Mouse (Mus musculus) fat pad, adult 2 months (tissue): ENCODE data around the gene Setd3.
A peak's percentile ranks its signal among the peaks of the same experiment; 100 is the strongest.

Source experiments
- DNase-seq: peaks from one replicate; pipeline ENCODE4 v3.0.0-alpha.2; 2011; ENCODE audit warnings: low read depth, low spot score; ENCODE audit errors: extremely low read depth

The Setd3 gene

DNA sequence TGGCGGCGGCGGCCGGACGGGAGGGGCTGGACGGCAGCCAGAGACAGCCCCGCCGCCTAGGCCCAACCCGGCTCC is at the start of gene Setd3:
Gene Setd3, minus strand, starts transcription at position 69 of the 75 bp plus-strand sequence.
- DNase-seq = no peak

DNA sequence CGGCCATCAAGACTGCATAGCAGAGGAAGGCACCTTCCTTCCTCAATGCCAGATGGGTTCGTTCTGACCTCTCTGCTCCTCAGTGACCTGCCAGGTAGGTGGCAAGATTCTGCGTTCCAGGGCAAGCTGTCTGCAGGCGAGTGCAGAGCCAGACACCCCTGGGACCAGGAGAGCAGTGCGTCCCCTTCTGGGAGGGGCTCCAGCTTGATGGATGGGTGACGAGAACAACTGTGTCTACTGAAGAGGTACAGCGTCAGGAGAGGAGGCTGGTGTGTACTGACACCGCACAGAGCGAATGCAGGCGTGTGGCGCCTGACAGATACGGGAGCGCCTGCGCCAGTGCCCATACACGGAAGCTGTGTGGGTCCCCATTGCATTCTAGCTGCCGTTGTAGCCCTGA is 48.4 kb upstream of the Setd3 start:
- DNase-seq = no peak

DNA sequence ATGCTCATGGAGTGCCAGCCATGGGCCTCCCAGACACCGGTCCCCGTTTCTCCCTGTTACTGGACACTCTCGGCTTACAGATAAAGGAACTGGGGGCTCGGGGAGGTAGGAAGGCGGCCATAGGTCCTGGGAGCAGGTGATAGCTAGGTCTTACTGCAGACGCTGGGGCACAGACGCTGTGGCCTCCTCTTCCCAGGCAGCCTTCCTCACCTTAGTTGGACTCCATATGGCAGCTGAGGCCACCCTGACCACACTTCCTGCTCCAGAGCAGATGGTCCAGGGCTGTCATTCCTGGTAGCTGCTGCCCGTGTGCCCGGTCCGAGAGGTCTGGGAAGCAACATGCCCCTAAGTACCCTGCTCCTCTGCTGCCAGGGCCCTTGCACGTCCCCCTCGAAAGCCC is 47.8 kb upstream of the Setd3 start:
- DNase-seq = no peak

DNA sequence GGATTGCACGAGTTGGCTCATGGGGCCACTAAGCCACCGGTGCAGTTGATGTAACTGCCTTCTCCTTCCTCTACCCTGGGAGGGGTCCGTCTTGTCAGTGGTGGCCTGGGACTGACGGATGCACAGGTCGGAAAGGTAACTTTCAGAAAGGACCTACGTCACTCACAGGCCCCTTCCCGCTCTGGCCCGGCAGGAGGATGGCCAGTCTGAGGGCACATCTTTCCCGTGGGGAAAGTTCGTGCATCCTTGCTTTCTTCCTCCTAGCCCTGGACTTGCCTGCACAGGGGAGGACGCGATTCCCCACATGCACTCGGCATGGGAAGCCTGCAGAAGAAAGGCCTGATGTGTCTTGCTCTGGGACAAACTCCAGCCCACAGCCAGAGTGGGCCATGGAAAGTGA is 47.1 kb upstream of the Setd3 start:
- no peak for DNase-seq

DNA sequence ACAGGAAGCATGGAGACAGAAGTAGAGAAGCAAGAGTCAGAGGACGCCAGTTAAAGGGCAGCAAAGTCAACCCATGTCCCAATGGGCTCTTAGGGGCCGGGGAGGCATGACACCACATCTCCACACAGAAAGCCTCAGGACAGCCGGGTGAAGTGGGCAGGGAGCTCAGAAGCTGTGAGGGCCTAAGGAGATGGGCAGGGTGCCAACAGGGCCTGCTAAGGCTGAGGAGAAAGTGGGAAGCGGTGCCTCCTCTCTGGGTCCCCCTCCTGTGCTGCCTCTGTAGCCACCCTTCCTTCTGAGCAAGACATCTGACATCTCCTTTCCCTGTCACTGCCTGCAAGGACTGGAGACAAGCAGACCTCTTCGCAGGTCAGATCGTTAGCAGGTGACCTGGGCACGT is 46.7 kb upstream of the Setd3 start:
- DNase-seq = no peak

DNA sequence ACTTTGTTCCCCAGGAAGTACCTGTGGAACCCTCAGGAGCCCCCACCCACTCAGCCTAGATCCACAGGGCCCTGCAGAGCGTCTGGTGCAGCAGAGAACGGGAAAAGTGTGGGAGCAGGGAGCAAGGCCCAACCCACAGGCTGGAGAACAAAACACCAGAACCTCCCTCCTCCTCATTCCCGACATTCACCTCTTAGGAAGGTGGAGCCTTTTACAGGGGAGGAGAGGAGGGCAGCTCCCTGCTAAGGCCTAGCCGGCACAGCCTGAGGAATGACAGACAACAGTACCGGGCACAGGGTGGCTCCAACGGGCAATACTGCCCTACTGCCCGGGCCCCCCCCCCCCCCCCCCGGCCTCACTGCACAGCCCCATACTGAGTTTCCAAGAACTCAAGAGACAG is 44.2 kb upstream of the Setd3 start:
- no peak for DNase-seq

DNA sequence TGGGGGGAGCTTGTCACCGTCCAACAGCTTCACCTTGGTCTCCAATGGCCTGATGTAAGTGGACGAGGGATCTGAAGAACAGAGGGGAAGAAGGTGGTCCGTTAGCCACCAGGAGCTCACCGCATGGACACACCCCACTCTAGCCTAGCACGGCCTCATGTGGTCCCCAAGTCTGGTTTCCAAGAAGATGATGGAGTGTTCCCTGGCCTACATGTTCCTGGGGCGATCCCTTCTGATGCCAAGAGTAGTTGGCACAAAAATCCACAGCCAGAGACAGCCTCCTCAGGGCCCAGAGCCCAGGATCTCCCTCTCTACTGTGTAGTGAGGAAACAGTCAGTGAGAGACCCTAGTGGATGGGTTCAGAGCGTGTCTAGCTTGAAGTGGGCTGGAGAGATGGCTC is 42.6 kb upstream of the Setd3 start:
- DNase-seq = no peak

DNA sequence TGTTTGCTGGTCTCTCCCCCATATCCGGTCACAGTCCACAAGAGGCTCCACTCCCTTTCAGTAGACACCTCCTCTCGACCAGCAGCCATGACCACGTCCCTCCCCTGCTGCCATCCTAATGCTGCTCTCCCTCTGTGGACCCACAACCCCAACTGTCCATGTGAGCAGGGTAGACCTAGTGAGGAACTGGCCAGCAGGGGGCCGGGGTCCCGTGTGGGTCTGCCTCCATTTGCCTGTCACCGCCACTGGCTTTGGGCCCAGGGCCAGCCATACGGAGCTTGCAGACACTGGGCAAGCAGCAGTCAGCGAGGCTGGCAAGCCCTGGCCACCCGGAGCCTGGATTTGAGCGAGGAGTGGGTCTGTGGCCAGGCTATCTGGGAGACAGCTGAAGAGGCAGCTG is 42.1 kb upstream of the Setd3 start:
- DNase-seq = no peak

DNA sequence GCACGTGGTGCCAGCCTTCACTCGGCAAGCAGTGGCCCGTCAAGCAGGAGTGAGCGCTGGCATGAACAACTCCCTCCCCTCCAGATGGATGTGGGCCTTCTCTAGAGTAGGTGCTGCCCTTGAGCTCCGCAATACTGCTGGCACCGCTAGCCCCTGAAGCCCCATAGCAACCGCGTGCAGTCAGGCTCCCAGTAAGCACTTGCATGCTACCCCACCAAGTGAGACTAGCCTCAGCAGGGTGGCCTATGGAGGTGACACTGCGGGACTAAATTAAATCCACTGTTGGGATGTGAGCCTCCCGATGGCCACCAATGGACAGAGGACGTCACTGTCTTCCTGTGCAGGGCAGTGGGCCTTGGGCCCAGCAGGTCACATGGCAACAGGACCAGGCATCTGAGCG is 41.5 kb upstream of the Setd3 start:
- no peak for DNase-seq

DNA sequence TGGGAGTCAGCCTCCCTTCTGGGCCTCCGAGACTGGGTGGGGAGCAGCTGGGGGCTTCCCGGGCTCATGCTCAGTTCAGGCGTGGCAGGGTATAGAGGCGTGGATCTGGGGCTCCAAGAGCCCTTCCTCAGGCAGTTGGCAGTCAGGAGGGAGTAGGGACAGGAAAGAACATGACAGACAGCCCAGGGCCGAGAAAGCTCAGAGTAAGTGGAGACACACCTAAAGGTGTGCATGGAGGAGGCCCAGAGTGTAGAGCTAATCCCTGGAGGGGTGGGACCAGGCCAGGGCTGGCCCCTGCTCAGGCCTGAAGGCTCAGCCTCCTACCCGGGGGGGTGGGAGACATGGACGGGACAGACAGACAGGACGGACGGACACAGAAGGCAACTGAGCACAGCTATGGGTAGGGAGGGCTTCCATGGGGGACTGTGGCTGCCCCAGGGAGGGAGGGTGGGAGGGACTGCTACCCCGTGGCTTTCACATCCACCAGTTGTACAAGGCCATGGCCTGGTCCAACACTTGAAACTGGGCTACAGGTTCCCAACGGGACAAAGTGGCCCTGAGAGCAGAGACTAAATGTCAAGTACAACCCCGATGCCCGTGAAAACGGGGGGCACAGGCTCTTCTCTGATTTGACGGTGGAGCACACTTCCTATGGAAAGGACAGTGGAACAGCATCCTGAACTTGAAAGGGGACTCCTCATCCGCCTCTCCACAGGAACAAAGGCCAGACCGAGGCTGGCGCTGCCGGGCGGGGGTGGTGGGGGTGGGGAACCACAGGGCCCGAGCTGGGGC is 40.9 kb upstream of the Setd3 start:
- DNase-seq = no peak

DNA sequence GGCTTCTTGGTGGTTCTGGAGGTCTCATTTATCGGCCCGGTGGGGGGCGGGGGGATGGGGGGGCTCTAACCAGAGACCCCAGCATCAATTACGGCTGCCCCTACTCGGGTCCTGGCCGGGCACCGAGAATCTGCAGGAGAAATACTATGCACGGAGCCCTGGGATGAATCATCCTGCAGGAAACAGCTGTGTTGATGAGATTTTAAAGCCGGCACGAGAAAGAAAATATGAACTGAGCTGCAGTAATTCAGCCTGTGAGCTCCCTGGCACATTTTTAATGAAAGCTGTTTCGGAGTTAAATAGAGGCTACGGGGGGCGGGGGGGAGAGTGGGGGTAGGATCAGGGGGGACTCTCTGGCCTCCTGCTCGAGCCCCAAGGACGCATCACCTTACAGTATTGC is 40.0 kb upstream of the Setd3 start:
- no peak for DNase-seq

DNA sequence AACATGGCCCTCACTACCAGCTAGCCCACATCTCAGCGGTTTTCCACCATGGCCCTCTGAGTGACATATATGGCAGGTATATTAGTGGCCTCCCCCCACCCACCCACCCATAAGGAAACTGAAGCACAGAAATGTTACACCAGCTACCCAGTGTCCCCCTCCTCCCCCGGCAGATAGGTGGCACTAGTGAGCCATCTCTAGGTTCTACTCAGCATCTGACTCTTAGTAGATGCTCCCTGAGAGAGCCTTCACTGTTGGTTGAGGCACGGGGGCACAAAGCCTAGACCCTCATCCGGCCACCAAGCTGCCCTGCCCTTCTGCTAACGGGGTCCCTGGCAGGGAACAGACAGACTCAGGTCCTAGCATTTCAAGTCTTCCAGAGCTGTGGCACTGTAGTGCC is 38.5 kb upstream of the Setd3 start:
- DNase-seq = no peak

DNA sequence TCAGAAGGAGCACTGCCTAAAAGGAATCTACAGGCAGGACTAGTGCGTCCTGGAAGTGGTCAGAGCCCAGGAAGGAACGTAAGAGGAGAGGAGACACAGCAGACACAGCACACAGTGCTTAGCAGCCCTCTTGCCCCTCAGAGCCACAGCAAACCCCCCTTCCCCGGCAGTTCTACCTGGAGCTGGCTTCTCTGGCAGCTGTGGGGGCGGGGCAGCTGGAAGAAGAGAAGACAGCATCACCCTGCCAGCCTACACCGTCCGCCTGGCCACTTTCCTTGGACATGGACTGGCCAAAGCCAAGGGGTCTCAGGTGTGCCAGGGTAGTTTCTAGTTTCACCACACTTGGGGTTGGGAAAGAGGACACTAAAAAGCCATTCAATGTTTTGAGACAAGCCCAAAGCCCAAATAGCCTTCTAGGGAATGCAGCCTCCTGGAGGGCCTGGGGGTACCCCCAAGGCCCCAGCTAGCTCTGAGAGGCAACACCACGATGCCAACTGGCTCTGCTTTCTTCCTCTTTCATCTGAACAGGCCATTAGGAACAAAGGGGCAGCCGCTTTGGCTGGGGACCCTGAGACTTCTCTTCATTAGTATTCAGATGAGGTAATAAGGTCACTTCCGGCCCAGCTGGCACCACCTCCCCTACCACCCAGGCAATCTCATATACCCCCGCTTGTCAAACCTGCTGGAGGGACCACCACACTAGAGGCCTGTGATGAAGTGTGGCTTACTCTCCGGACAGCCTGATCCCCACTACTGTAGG is 37.7 kb upstream of the Setd3 start:
- DNase-seq = no peak

DNA sequence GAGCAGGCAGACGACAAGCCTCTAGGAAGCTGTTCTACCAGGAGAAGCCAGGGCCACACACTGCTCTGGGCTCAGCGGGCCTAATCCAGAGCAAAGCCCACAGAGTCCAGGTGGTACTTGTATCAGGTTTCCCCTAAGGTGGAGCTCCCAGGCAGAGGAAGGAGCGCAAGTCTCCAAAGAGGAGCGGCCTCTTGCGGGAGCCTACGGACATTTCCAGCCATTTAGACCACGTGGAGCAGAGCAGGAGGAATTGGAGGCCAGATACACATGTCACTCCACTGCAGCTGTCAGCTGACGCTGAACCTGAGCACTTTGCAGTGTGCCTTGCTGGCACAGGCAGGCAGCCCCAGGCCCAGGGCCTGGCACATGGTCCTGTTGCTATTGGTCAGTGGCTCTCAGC is 36.0 kb upstream of the Setd3 start:
- DNase-seq = no peak

DNA sequence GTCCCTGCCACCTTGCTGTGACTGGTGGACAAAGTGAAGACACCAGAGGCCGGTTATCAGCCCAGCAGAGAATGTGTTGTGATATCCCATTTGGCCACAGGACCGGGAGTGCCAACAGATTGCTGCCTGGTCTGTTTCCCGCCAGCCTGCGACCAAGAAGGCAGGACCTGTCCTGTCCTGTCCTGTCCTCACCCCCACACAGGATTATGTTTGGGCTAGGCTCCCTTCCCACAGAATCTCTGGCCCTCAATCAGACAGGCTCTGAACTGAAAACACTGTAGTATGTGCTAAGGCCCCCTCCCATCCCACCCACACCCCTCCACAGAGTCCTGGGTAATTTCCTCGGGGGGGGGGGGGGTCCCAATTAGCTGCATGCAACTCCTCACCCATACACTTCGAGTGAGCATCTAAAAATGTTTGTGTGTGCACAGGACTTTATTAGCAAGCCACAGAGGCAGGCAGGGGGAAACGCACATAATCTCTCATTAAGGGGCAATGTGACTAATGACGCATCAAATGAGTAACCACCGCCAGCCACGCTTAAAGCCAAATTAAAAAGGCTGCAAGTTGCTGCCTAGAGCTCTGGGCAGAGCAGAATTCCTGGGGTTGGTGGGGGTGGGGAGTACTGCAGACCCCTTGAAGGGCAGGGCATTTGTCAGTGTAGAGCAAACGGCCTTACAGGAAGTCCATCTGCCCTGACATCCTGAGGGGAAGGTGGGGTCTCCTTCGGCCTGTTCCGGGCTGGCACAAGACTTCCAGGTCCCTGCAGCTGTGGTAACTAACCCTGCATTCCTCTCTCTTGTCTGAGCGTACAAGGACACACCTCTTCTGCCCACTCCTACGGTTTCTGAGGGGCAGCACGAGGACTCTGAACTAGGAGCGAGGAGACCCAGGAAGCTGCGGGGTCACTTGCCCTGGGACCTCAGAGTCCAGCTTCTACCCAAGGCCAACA is 34.3 kb upstream of the Setd3 start:
- DNase-seq = peak; percentile 58

DNA sequence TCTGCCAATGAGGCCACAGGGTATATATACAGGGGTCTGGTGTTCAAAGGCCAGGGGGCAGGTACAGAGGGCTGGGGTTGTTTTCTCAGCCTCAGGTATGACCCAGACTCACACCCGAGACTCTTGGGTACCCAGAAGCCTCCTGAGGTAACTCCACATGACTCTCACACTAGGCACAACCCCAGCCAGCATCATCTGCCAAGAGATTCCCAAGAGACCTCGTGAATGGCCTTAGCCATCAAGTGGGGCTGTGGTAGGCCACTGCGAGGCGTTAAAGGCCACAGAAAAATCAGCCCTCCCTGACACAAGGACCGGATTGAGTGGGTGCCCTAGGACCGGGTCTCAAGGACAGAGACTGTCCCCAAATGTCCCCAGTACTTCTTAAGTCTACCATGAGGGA is 33.4 kb upstream of the Setd3 start:
- no peak for DNase-seq

DNA sequence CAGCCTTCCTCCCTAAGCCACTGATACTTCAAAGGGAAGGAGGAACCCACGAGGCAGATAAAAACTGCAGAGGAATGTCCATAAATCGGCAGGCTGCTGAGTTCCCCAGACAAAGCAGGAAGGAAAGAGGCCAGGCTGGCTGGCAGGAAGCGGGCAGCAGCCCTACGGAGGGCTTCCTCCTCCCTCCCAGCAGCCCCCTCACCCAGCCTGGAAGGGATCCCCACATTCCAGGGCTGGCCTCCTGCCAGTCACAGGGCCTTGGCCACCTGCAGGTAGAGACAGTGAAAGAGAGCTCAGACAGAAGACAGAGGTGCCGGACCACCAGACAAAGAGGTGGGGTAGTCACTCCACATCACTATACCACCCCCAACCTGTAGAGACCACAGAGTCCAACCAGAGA is 33.0 kb upstream of the Setd3 start:
- DNase-seq = no peak

DNA sequence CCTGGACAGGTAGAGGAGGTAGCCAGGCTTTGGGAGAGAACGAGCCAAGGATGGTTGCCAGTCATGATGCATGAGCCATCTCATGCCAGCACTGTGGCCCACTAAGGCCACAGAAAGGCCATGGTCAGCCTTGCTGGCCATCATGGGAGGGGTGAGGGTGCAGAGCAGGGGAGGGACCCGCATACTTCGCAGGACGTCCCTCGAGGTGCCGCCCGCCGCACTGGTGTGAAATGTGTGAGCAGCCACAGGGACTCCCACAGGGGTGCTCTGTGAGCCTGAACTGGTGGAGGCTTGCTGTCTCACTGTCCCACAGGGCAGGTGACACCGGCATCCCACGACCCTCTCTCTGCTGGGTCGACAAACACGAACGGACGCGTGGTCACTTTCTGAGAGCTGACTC is 31.5 kb upstream of the Setd3 start:
- DNase-seq = no peak

DNA sequence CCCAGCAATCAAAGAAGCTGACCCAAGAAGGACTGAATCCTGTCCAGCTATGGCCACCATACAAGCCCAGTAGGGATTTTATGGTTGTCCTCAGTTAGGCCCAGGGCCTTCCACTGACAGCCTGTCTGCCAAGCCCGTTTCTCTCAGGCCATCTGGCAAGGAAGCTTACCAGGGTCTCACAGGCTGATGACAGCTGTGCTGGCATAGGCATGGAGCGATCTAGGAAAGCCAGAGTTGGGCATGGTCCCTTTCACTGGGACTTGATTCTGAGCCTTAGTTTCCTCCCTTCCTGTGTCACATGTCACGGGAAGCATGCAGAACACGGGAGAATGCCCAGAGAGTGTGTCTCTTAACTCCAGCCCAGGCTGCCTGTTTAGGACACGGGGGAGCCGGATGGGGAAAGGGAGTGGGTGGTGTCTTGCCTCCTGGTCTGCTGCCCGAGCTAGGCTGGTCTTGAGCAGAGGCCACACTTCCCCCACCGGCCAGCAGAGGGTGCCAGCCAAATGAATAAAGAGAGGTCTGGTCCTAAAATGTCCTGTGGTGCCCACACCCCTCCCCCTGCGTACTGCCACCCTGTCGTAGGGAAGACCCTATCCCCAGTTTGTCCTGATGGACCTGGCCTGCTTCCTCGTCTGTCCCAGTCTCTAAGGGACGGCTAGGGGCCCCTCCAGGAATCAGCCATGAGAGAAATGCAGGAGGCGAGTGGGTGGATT is 29.8 kb upstream of the Setd3 start:
- no peak for DNase-seq

DNA sequence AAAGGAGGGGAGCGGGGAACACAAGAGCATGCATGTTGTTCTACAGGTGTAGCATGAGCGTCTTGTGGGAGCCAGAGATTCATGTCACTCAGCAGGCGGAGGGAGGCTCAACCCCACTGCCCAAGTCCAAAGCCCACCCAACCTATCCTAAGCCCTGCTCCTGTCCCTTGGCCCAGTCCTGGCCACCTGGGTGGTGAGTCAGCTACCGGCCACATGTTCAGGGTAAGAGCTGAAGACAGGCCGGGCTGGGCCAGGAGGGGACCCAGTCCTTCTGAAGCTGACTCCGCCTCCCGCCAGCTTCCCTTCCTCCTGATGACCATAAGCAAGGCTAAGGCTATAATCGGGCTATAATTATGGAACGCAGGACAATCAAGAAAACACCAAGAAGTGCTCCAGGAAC is 29.1 kb upstream of the Setd3 start:
- no peak for DNase-seq

DNA sequence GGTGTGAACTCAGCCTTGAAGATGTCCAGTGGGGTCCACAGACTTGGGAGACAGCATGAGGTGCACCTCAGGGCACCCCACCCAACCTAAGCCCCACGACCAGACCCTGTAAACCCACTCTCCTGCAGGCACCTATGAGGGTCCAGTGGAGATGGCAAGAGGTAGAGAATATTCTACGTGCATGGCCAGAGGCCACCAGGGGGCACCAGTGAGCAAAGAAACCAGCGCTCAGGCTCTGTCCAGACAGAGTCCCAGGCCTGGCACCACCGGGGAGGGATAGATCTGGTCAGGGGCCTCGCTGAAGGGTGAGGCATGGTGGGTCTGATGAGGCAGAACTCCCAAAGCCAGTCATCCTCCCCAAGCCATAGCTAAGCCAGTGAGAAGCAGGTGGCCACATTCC is 27.5 kb upstream of the Setd3 start:
- no peak for DNase-seq

DNA sequence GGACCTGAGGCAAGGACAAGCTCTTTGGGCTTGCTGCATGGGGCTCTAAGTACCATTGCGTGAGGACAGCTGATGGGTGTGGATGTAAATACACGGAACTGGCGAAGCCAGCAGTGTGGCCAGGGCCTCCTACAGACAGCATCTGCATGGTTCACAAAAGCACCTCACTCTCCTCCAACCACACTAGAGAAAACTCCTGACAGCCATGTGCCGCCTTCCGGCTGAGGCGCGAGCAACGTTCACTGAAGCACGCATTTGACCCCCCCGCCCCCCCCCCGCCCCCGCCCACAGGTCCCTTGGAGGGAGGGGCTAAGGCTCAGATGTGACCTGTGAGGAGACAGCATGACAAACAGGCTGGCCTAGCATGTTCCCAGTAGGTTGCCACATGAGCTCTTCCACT is 25.9 kb upstream of the Setd3 start:
- no peak for DNase-seq
